Mouse (Mus musculus) hindbrain, embryonic 16.5 days (tissue): ENCODE measurements at regions not wholly inside any gene's neighbourhood (a gene's known extent, or its start where the extent isn't known, plus 50 kb on each side); places are given as distances from the start of the nearest gene placed in this dataset.

ENCODE experiments used
- ATAC-seq: fragments of 200-750 bp; cut with Nextera tagmentation; 2 replicates; pipeline ENCODE4 v1.8.0; 2017; ENCODE audit warnings: moderate TSS enrichment, moderate library complexity
- H3K27ac ChIP-seq: fragments of 300-500 bp; sonication (generic); 2 replicates; pipeline ENCODE4 v1.5.1; 2014; ENCODE audit warnings: low read depth, mild to moderate bottlenecking, control low read depth, low read length, moderate library complexity
- H3K27me3 ChIP-seq: fragments of 300-500 bp; sonication (generic); replicated peaks from 2 replicates; pipeline ENCODE4 v1.6.1; 2014; ENCODE audit warnings: low read length; ENCODE audit not compliant: control insufficient read depth, insufficient read depth
- H3K36me3 ChIP-seq: fragments of 300-500 bp; sonication (generic); 2 replicates; pipeline ENCODE4 v1.6.1; 2014; ENCODE audit warnings: mild to moderate bottlenecking, low read length, moderate library complexity, mixed read lengths; ENCODE audit not compliant: control insufficient read depth, insufficient read depth
- H3K4me1 ChIP-seq: fragments of 300-500 bp; sonication (generic); 2 replicates; pipeline ENCODE4 v1.6.1; 2014; ENCODE audit warnings: low read depth, low read length; ENCODE audit not compliant: control insufficient read depth, insufficient read depth
- H3K4me2 ChIP-seq: fragments of 300-500 bp; sonication (generic); 2 replicates; pipeline ENCODE4 v1.6.1; 2014; ENCODE audit warnings: mild to moderate bottlenecking, low read length, control low read depth, moderate library complexity
- H3K4me3 ChIP-seq: fragments of 300-500 bp; sonication (generic); 2 replicates; pipeline ENCODE4 v1.5.1; 2014; ENCODE audit warnings: mild to moderate bottlenecking, low read length, control low read depth, moderate library complexity
- H3K9ac ChIP-seq: fragments of 300-500 bp; sonication (generic); 2 replicates; pipeline ENCODE4 v1.6.1; 2014; ENCODE audit warnings: low read depth, mild to moderate bottlenecking, control low read depth, low read length, moderate library complexity
- H3K9me3 ChIP-seq: fragments of 300-500 bp; sonication (generic); 2 replicates; pipeline ENCODE4 v1.6.1; 2014; ENCODE audit warnings: mild to moderate bottlenecking, low read length, moderate library complexity; ENCODE audit not compliant: control insufficient read depth
- WGBS: fragments of 180-500 bp; shearing (Covaris S2); extraction: QIAGEN DNeasy Blood & Tissue Kit; methylation state at CpG from one replicate; pipeline ENCODE4 v1.1.7; 2014; 5-methylcytosine and 5-hydroxymethylcytosine counted together

DNA sequence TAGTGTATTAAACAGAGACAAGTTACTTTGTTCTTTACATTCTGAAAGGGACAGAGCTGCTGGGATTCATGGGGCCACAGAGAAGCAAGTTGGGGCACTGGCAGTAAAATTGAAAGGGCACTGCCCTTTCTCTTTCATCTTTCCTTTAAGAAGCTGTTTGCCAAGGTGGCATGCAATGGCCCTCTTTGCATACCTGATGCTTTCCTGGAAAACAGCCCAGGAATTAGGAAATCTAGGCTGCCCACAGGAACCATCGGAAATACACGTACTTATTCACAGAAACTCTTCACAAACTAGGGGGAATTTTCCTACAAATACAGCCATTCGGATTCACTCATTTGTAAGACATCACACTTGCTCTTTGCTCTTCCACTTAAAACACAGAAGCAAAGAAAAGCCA, 278.3 kb upstream of the Gm765 start:
- ATAC-seq = no peak
- H3K4me2 ChIP-seq = no peak overlapping the region
- H3K4me3 ChIP-seq = no peak overlapping the region
- no peaks in the 10 kb centered on the region for H3K36me3 ChIP-seq
- no peaks in the 10 kb centered on the region for H3K4me1 ChIP-seq
- no peak overlapping the region for H3K9ac ChIP-seq
- no peak overlapping the region for H3K27ac ChIP-seq
- 85% methylated on average over 3 of the region's 3 CpGs for WGBS
- H3K27me3 ChIP-seq = no peaks in the 10 kb centered on the region
- no peaks in the 10 kb centered on the region for H3K9me3 ChIP-seq

DNA sequence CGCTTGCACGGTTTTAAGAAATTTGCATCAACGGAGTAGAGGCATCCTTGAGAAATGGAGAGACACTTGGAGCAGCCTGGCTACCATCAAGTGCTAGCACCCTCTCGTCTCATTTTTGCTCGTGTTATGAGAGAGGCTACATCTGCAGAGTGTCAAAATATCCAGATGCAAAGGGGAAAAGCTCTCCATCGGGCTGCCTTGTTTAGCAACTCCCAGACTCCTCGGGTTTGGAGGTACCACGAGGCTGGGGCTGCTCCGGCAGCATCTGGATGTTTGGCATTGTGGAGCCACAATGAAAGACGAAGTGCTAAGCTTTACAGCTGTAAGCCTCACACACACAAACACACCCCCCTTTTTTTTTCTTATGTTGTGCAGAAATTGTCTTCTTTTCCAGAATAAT, 270.5 kb upstream of the Gm765 start:
- 84% methylated on average over 10 of the region's 10 CpGs for WGBS
- no peaks in the 10 kb centered on the region for H3K9me3 ChIP-seq
- no peaks in the 10 kb centered on the region for H3K4me1 ChIP-seq
- H3K36me3 ChIP-seq = no peaks in the 10 kb centered on the region
- H3K27me3 ChIP-seq = no peaks in the 10 kb centered on the region
- H3K4me2 ChIP-seq = no peak overlapping the region
- no peak overlapping the region for H3K4me3 ChIP-seq
- H3K27ac ChIP-seq = no peak overlapping the region
- H3K9ac ChIP-seq = no peak overlapping the region
- no peak for ATAC-seq

- H3K9ac ChIP-seq = no peak overlapping the region
- 67% methylated on average over 1 of the region's 1 CpGs for WGBS
- H3K9me3 ChIP-seq = no peaks in the 10 kb centered on the region
- H3K36me3 ChIP-seq = no peaks in the 10 kb centered on the region
- no peak overlapping the region for H3K27ac ChIP-seq
- no peak overlapping the region for H3K4me2 ChIP-seq
- ATAC-seq = no peak
- H3K4me1 ChIP-seq = no peaks in the 10 kb centered on the region
- no peak overlapping the region for H3K4me3 ChIP-seq
- H3K27me3 ChIP-seq = no peaks in the 10 kb centered on the region
These were observed 266.6 kb upstream of the Gm765 start for GRCm38 (mm10) chr6:98609133-98609532.

GRCm38 (mm10) chr6:98606680-98607079, 264.1 kb upstream of the Gm765 start:
- Histone ChIP-seq H3K9ac (no peak overlapping the region), H3K27me3 (no peaks in the 10 kb centered on the region), H3K36me3 (no peaks in the 10 kb centered on the region), H3K4me3 (no peak overlapping the region), H3K9me3 (no peaks in the 10 kb centered on the region), H3K4me2 (no peak overlapping the region), H3K4me1 (no peaks in the 10 kb centered on the region), H3K27ac (no peak overlapping the region)
- ATAC-seq = no peak
- WGBS = 84% methylated on average over 3 of the region's 3 CpGs

DNA sequence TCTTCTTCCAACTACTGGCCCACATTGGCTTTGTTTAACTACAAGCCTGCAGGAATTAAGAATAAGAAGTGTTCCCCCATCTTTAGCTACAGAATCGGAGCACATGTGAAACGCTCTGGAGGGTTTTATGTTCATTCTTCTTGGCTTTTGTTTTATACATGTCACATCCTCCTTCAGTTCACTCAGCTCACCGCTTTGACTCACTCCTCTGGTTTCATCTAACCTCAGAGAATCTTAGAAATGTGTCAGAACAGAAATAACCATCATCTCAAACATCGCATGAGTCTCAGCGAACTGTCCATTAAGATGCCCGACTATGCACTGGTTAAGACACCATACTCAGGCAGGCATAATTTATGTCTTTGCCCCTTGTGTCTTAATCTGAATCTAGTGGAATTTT, 255.1 kb upstream of the Gm765 start:
- H3K4me3 ChIP-seq = no peak overlapping the region
- H3K27ac ChIP-seq = no peak overlapping the region
- H3K9ac ChIP-seq = no peak overlapping the region
- 93% methylated on average over 6 of the region's 6 CpGs for WGBS
- H3K36me3 ChIP-seq = no peaks in the 10 kb centered on the region
- ATAC-seq = no peak
- no peaks in the 10 kb centered on the region for H3K27me3 ChIP-seq
- H3K9me3 ChIP-seq = no peaks in the 10 kb centered on the region
- no peak overlapping the region for H3K4me2 ChIP-seq
- H3K4me1 ChIP-seq = no peaks in the 10 kb centered on the region

- no peak overlapping the region for H3K4me2 ChIP-seq
- H3K36me3 ChIP-seq = no peaks in the 10 kb centered on the region
- H3K9ac ChIP-seq = no peak overlapping the region
- no peak for ATAC-seq
- no peaks in the 10 kb centered on the region for H3K4me1 ChIP-seq
- no peaks in the 10 kb centered on the region for H3K9me3 ChIP-seq
- H3K27me3 ChIP-seq = no peaks in the 10 kb centered on the region
- no peak overlapping the region for H3K27ac ChIP-seq
- 81% methylated on average over 4 of the region's 4 CpGs for WGBS
- no peak overlapping the region for H3K4me3 ChIP-seq
These were observed 248.4 kb upstream of the Gm765 start for GRCm38 (mm10) chr6:98590989-98591388.

- ATAC-seq = no peak
- Histone ChIP-seq H3K27ac (no peak overlapping the region), H3K27me3 (no peaks in the 10 kb centered on the region), H3K9me3 (no peaks in the 10 kb centered on the region), H3K9ac (no peak overlapping the region), H3K4me3 (no peak overlapping the region), H3K4me1 (no peaks in the 10 kb centered on the region), H3K4me2 (no peak overlapping the region), H3K36me3 (no peaks in the 10 kb centered on the region)
- 87% methylated on average over 4 of the region's 4 CpGs for WGBS
These were observed 246.4 kb upstream of the Gm765 start for GRCm38 (mm10) chr6:98588979-98589378.

- WGBS = 76% methylated on average over 4 of the region's 4 CpGs
- Histone ChIP-seq H3K4me1 (no peaks in the 10 kb centered on the region), H3K4me3 (no peak overlapping the region), H3K27ac (no peak overlapping the region), H3K4me2 (no peak overlapping the region), H3K36me3 (no peaks in the 10 kb centered on the region), H3K27me3 (no peaks in the 10 kb centered on the region), H3K9me3 (no peaks in the 10 kb centered on the region), H3K9ac (no peak overlapping the region)
- no peak for ATAC-seq
These were observed 242.0 kb upstream of the Gm765 start for GRCm38 (mm10) chr6:98584541-98584940.

GRCm38 (mm10) chr6:98582826-98583225, 240.3 kb upstream of the Gm765 start:
- no peak for ATAC-seq
- Histone ChIP-seq H3K27ac (no peak overlapping the region), H3K4me1 (no peaks in the 10 kb centered on the region), H3K4me3 (no peak overlapping the region), H3K36me3 (no peaks in the 10 kb centered on the region), H3K27me3 (no peaks in the 10 kb centered on the region), H3K9ac (no peak overlapping the region), H3K9me3 (no peaks in the 10 kb centered on the region), H3K4me2 (no peak overlapping the region)
- WGBS = 62% methylated on average over 2 of the region's 2 CpGs

DNA sequence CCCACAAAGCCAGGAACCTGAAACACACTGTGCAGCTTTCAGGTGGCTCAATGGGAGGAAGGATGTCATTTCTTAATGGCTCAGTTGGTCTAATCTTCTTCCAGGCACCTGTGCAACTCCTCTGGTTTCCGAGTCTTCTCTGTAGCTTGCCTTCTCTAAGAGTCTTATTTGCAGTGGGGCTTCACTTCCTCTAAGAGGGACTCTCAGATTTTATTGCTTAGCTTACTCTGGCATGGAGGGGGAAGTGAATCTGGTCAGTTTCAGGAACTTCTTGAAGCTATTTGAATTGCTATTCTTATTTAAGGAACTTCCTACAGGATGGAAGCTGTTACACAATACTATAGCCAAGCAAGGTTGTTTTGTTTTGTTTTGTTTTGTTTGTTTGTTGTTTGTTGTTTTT, 232.7 kb upstream of the Gm765 start:
- H3K4me1 ChIP-seq = no peaks in the 10 kb centered on the region
- 92% methylated on average over 1 of the region's 1 CpGs for WGBS
- H3K27me3 ChIP-seq = no peaks in the 10 kb centered on the region
- H3K4me3 ChIP-seq = no peak overlapping the region
- no peak for ATAC-seq
- no peak overlapping the region for H3K4me2 ChIP-seq
- H3K9ac ChIP-seq = no peak overlapping the region
- no peaks in the 10 kb centered on the region for H3K9me3 ChIP-seq
- no peaks in the 10 kb centered on the region for H3K36me3 ChIP-seq
- H3K27ac ChIP-seq = no peak overlapping the region
